Mouse (Mus musculus) kidney, postnatal 0 days (tissue): ENCODE data around the gene Olfr395. TPM values are rescaled to one million over a fixed set of nuclear protein-coding genes. Genes with fewer than 3 reads are reported as not detected.
"Not testable (repeated sequence)": the region's sequence is repeated elsewhere in the genome, so short reads cannot be mapped to it uniquely, and the experiment has no call there.

ENCODE experiments used
- ATAC-seq: fragments of 200-750 bp; cut with Nextera tagmentation; replicated peaks from 2 replicates; pipeline ENCODE4 v1.8.0; 2017; ENCODE audit warnings: low read depth, moderate number of reproducible peaks, moderate TSS enrichment, moderate library complexity; ENCODE audit not compliant: low FRiP score
- DNase-seq: peaks from one replicate; pipeline ENCODE4 v3.0.0-alpha.2; 2016; ENCODE audit warnings: low spot score
- H3K27ac ChIP-seq: fragments of 300-500 bp; sonication (generic); 2 replicates; pipeline ENCODE4 v1.5.1; 2014; ENCODE audit warnings: mild to moderate bottlenecking
- H3K27me3 ChIP-seq: fragments of 300-500 bp; sonication (generic); 2 replicates; pipeline ENCODE4 v1.6.1; 2014; ENCODE audit warnings: low read length, mixed read lengths; ENCODE audit not compliant: insufficient read depth
- H3K36me3 ChIP-seq: fragments of 300-500 bp; sonication (generic); 2 replicates; pipeline ENCODE4 v1.6.1; 2014; ENCODE audit warnings: low read length, mixed read lengths; ENCODE audit not compliant: insufficient read depth
- H3K4me1 ChIP-seq: fragments of 300-500 bp; sonication (generic); replicated peaks from 2 replicates; pipeline ENCODE4 v1.6.1; 2014; ENCODE audit warnings: antibody characterized with exemption, low read length, mixed read lengths; ENCODE audit not compliant: insufficient read depth
- H3K4me2 ChIP-seq: fragments of 300-500 bp; sonication (generic); 2 replicates; pipeline ENCODE4 v1.6.1; 2014; ENCODE audit warnings: mild to moderate bottlenecking, low read length, moderate library complexity, mixed read lengths
- H3K4me3 ChIP-seq: fragments of 300-500 bp; sonication (generic); replicated peaks from 2 replicates; pipeline ENCODE4 v1.5.1; 2014; ENCODE audit warnings: low read depth, low read length
- H3K9ac ChIP-seq: fragments of 300-500 bp; sonication (generic); 2 replicates; pipeline ENCODE4 v1.6.1; 2014; ENCODE audit warnings: low read depth, low read length
- H3K9me3 ChIP-seq: fragments of 300-500 bp; sonication (generic); replicated peaks from 2 replicates; pipeline ENCODE4 v1.6.1; 2016; ENCODE audit warnings: low read length, inconsistent platforms, mixed read lengths
- CTCF ChIP-seq: IDR thresholded peaks from 2 replicates; pipeline ENCODE4 v1.5.1; 2016; ENCODE audit warnings: antibody characterized with exemption, low read depth, mild to moderate bottlenecking, moderate library complexity
- WGBS: fragments of 180-500 bp; shearing (Covaris S2); extraction: QIAGEN DNeasy Blood & Tissue Kit; methylation state at CpG from one replicate; pipeline ENCODE4 v1.1.7; 2014; 5-methylcytosine and 5-hydroxymethylcytosine counted together
- polyA plus RNA-seq: library from polyadenylated mRNA; unstranded; fragments of >200 nt; fragmentation: Nextera tagmentation; extraction: Ambion mirVana; gene quantifications from 2 replicates; pipeline ENCODE4 v1.2.1, GENCODE M21; 2015

The Olfr395 gene
- polyA plus RNA-seq, result not detected in 2 replicates

GRCm38 (mm10) chr11:73909199-73909598, at the start of gene Olfr395:
Gene Olfr395 (minus strand): TSS chr11:73909299.
- DNase-seq, H3K4me3 ChIP-seq, ATAC-seq, H3K36me3 ChIP-seq, H3K4me2 ChIP-seq, H3K9me3 ChIP-seq, H3K27ac ChIP-seq, H3K27me3 ChIP-seq, H3K9ac ChIP-seq, H3K4me1 ChIP-seq: not testable (repeated sequence)
- 74% methylated on average over 4 of the region's 4 CpGs for WGBS

- Histone ChIP-seq H3K4me2 (no peak within 1 kb of the TSS), H3K36me3 (no peaks in the 10 kb centered on the region), H3K27ac (no peak within 1 kb of the TSS), H3K4me1 (no peaks in the 10 kb centered on the region), H3K9me3 (no peaks in the 10 kb centered on the region), H3K9ac (no peak within 1 kb of the TSS), H3K4me3 (no peak within 1 kb of the TSS), H3K27me3 (no peaks in the 10 kb centered on the region)
- no peak for TF ChIP-seq CTCF
- no peak for ATAC-seq
- DNase-seq, result no peak
Measured at GRCm38 (mm10) chr11:73936377-73936776, 27.3 kb upstream of the Olfr395 start, which contains the start of gene Olfr23. Gene Olfr23 (plus strand): TSS chr11:73936677.

- no peaks in the 10 kb centered on the region for H3K27me3 ChIP-seq
- no peak for TF ChIP-seq CTCF
- no peak within 1 kb of the TSS for H3K27ac ChIP-seq
- no peaks in the 10 kb centered on the region for H3K36me3 ChIP-seq
- no peak within 1 kb of the TSS for H3K4me2 ChIP-seq
- H3K4me3 ChIP-seq, result no peak within 1 kb of the TSS
- H3K9me3 ChIP-seq, result no peaks in the 10 kb centered on the region
- 70% methylated on average over 1 of the region's 1 CpGs for WGBS
- ATAC-seq (no peak), DNase-seq (no peak)
- H3K9ac ChIP-seq, result no peak within 1 kb of the TSS
- H3K4me1 ChIP-seq, result no peaks in the 10 kb centered on the region
Measured at GRCm38 (mm10) chr11:73890671-73891070, 18.4 kb downstream of the Olfr395 start, which contains the start of gene Olfr394. Gene Olfr394 (minus strand): TSS chr11:73890771.

Other genes starting within 250 kb of the Olfr395 start
- gene Zfp735, start 220.5 kb downstream of the Olfr395 start, polyA plus RNA-seq, result not detected in 2 replicates
- gene Olfr389, start 128.6 kb downstream of the Olfr395 start, polyA plus RNA-seq, result not detected in 2 replicates
- not detected in 2 replicates for gene Olfr390, start 126.3 kb downstream of the Olfr395 start, polyA plus RNA-seq
- not detected in 2 replicates for gene Olfr391-ps, start 106.2 kb downstream of the Olfr395 start, polyA plus RNA-seq
- not detected in 2 replicates for gene Olfr392, start 92.2 kb downstream of the Olfr395 start, polyA plus RNA-seq
- not detected in 2 replicates for gene Olfr393, start 57.8 kb downstream of the Olfr395 start, polyA plus RNA-seq
- not detected in 2 replicates for gene Olfr394, start 18.5 kb downstream of the Olfr395 start, polyA plus RNA-seq
- gene Olfr23, start 27.4 kb upstream of the Olfr395 start, polyA plus RNA-seq, result not detected in 2 replicates
- not detected in 2 replicates for gene Olfr397, start 51.5 kb upstream of the Olfr395 start, polyA plus RNA-seq
- not detected in 2 replicates for gene Olfr398, start 81.1 kb upstream of the Olfr395 start, polyA plus RNA-seq
- gene Olfr139, start 147.3 kb upstream of the Olfr395 start, polyA plus RNA-seq, result not detected in 2 replicates
- gene Olfr399, start 147.3 kb upstream of the Olfr395 start, polyA plus RNA-seq, result not detected in 2 replicates
- 0.17 and 0.19 TPM in 2 replicates for gene Zfp616, start 160.7 kb upstream of the Olfr395 start, polyA plus RNA-seq
- not detected in 2 replicates for gene Olfr401, start 204.4 kb upstream of the Olfr395 start, polyA plus RNA-seq
- gene Olfr402, start 244.2 kb upstream of the Olfr395 start, polyA plus RNA-seq, result not detected in 2 replicates